Mouse (Mus musculus) liver, embryonic 12.5 days (tissue): ENCODE measurements around the gene Rpl28. TPM values are rescaled to one million over a fixed set of nuclear protein-coding genes. Genes with fewer than 3 reads are reported as not detected.
A peak's percentile ranks its signal among the peaks of the same experiment; 100 is the strongest.
"Not testable (repeated sequence)": the region's sequence is repeated elsewhere in the genome, so short reads cannot be mapped to it uniquely, and the experiment has no call there.

Experiments
- ATAC-seq: fragments of 200-750 bp; cut with Nextera tagmentation; 2 replicates; pipeline ENCODE4 v1.8.0; 2017; ENCODE audit warnings: moderate number of reproducible peaks, mild to moderate bottlenecking, moderate library complexity
- H3K27ac ChIP-seq: fragments of 300-500 bp; sonication (generic); 2 replicates; pipeline ENCODE4 v1.5.1; 2016; ENCODE audit warnings: mild to moderate bottlenecking
- H3K27me3 ChIP-seq: fragments of 300-500 bp; sonication (generic); replicated peaks from 2 replicates; pipeline ENCODE4 v1.6.1; 2016; ENCODE audit warnings: mild to moderate bottlenecking, moderate library complexity
- H3K36me3 ChIP-seq: fragments of 300-500 bp; sonication (generic); 2 replicates; pipeline ENCODE4 v1.6.1; 2016; ENCODE audit warnings: mild to moderate bottlenecking, moderate library complexity
- H3K4me1 ChIP-seq: fragments of 300-500 bp; sonication (generic); 2 replicates; pipeline ENCODE4 v1.6.1; 2016
- H3K4me2 ChIP-seq: fragments of 300-500 bp; sonication (generic); 2 replicates; pipeline ENCODE4 v1.6.1; 2016; ENCODE audit warnings: mild to moderate bottlenecking, moderate library complexity
- H3K4me3 ChIP-seq: fragments of 300-500 bp; sonication (generic); 2 replicates; pipeline ENCODE4 v1.5.1; 2016; ENCODE audit warnings: mild to moderate bottlenecking, moderate library complexity
- H3K9ac ChIP-seq: fragments of 300-500 bp; sonication (generic); 2 replicates; pipeline ENCODE4 v1.6.1; 2016; ENCODE audit warnings: mild to moderate bottlenecking, moderate library complexity
- H3K9me3 ChIP-seq: fragments of 300-500 bp; sonication (generic); replicated peaks from 2 replicates; pipeline ENCODE4 v1.6.1; 2016; ENCODE audit warnings: mild to moderate bottlenecking, moderate library complexity
- WGBS: fragments of 180-500 bp; shearing (Covaris S2); methylation state at CpG from one replicate; pipeline ENCODE4 v1.1.7; 2016; ENCODE audit not compliant: insufficient replicate concordance; 5-methylcytosine and 5-hydroxymethylcytosine counted together
- polyA plus RNA-seq: library from polyadenylated mRNA; unstranded; fragments of >200 nt; fragmentation: Nextera tagmentation; extraction: Ambion mirVana; gene quantifications from 2 replicates; pipeline ENCODE4 v1.2.1, GENCODE M21; 2016

Gene Rpl28
- polyA plus RNA-seq, 1 experiment from 2014 or later: 413 TPM

DNA sequence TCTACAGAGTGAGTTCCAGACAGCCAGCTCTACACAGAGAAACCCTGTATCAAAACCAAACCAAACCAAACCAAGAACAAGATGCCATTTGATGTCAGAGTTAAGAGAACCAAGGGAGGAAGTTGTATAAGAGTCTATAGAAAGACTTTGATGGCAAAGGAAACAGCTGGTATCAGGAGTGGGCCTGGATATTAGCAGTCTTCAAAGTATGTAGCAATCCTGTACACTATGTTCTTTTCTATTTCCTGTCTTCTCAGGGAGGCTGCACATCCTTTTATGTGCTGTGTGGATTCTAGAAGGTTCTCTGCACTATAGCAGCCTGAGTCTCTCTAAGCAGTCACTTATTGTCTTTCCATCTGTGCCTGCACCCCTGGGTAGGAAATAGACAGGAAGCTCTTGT lies 23.9 kb downstream of the Rpl28 start:
- no peak overlapping the region for H3K4me3 ChIP-seq
- H3K9me3 ChIP-seq: no peaks in the 10 kb centered on the region
- H3K9ac ChIP-seq: no peak overlapping the region
- H3K4me1 ChIP-seq: peaks cover 7% of the 10 kb centered on the region
- peaks cover 11% of the 10 kb centered on the region for H3K27me3 ChIP-seq
- H3K36me3 ChIP-seq: no peaks in the 10 kb centered on the region; the same call in 1 of the 2 replicates
- H3K4me2 ChIP-seq: no peak overlapping the region
- ATAC-seq: no peak
- no peak overlapping the region for H3K27ac ChIP-seq

DNA sequence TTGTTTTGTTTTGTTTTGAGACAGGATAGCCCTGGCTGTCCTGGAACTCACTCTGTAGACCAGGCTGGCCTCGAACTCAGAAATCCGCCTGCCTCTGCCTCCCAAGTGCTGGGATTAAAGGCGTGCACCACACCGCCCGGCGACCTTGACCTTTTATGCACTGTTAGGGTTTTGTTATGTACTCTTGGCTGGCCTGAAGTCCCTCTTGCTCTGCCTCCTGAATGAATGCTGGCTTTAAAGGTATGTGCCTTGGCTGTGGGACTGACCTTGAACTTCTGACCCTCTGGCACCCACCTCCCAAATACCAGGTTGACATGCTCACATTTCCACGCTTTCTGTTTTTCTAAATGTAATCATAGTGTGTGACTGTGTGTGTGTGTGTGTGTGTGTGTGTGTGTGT lies 28.3 kb downstream of the Rpl28 start:
- peaks cover 23% of the 10 kb centered on the region for H3K27me3 ChIP-seq
- H3K4me3 ChIP-seq, H3K4me2 ChIP-seq, ATAC-seq, H3K4me1 ChIP-seq, H3K9me3 ChIP-seq, H3K27ac ChIP-seq, H3K36me3 ChIP-seq, H3K9ac ChIP-seq: not testable (repeated sequence)
- WGBS: 74% methylated on average over 7 of the region's 7 CpGs

DNA sequence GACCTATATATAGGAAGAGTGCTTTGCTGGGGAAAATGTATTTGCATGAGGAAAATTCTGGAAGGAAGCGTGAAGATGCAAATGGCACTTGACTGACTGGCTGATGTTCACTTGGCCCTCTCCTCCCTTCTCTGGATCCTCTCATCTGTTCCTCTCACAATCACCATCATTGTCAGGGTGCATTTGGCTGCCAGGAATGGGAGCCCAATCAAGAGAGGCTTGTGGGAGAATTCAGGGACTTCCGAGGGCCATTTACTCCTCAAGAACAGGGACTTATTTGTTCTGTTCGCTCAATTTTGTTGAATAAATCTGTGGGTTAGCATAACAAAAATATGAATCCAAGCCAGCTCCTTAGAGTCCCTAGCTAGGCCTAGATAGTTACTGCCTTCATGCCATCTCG lies 29.0 kb downstream of the Rpl28 start:
- Histone ChIP-seq H3K36me3 (no peaks in the 10 kb centered on the region), H3K4me2 (no peak overlapping the region), H3K4me1 (peaks cover 8% of the 10 kb centered on the region), H3K4me3 (no peak overlapping the region), H3K27ac (no peak overlapping the region), H3K9me3 (no peaks in the 10 kb centered on the region), H3K9ac (no peak overlapping the region), H3K27me3 (peaks cover 30% of the 10 kb centered on the region)
- 75% methylated on average over 4 of the region's 4 CpGs for WGBS
- no peak for ATAC-seq

DNA sequence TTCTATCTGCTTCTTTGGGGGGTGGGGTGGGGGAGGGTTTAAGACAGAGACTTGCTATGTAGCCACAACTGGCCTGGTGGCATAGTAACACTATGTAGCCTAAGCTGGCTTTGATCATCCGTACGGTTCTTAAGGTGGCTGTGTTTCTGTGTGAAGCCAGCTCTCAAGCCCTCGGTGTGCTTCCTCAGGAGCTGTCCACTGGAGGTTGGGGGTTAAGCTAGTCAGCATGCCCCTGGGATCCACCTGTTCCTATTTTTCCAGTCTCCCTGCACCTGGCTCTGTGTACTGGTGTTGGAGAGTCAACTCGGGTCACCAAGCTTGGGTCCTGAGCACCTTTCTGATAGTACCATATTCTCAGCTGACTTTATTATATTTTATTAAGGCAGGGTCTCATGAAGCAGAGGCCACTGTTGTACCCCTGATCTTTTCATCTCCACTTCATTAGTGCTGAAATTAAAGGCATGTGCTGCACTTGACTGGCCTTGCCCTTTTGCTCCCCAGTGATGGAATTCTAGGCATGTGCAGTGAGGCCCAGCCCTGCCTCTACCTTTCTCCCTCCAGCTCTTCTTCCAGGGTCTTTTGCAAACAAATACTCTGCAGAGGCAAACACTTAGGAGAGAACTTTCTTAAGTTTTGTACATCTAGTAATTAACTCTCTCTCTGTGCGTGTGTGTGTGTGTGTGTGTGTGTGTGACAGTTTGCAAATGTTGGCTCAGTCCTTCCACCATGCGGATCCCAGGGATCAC lies 29.7 kb downstream of the Rpl28 start:
- Histone ChIP-seq H3K27ac (no peak overlapping the region), H3K27me3 (peaks cover 29% of the 10 kb centered on the region), H3K9me3 (no peaks in the 10 kb centered on the region), H3K4me3 (no peak overlapping the region), H3K4me2 (no peak overlapping the region), H3K4me1 (peaks cover 8% of the 10 kb centered on the region), H3K36me3 (no peaks in the 10 kb centered on the region), H3K9ac (no peak overlapping the region)
- 60% methylated on average over 6 of the region's 6 CpGs for WGBS
- ATAC-seq: no peak

DNA sequence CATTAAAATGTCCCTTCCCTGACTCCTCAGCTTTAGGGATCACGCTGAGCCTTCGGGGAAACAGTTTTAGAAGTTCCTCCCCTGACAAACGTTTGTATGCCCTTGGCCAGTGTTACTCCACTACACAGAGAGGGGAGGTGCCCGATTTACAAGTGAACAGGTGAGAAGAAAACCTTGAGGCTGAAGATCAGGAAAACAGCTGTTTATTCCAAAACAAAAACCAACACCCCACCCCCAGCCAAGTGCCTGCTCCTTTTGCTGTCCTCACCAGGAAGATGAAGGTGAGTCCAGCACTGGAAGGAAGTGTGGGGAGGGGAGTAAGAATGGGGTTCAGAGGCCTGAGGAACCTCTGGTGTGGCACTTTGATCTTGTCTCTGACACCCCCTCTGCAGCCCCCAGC lies 32.7 kb downstream of the Rpl28 start:
- peaks cover 8% of the 10 kb centered on the region for H3K4me1 ChIP-seq
- H3K9ac ChIP-seq: no peak overlapping the region
- WGBS: 36% methylated on average over 4 of the region's 4 CpGs
- ATAC-seq: no peak
- H3K27ac ChIP-seq: no peak overlapping the region
- H3K4me3 ChIP-seq: no peak overlapping the region
- peaks cover 41% of the 10 kb centered on the region for H3K27me3 ChIP-seq
- no peak overlapping the region for H3K4me2 ChIP-seq
- H3K36me3 ChIP-seq: no peaks in the 10 kb centered on the region
- no peaks in the 10 kb centered on the region for H3K9me3 ChIP-seq

DNA sequence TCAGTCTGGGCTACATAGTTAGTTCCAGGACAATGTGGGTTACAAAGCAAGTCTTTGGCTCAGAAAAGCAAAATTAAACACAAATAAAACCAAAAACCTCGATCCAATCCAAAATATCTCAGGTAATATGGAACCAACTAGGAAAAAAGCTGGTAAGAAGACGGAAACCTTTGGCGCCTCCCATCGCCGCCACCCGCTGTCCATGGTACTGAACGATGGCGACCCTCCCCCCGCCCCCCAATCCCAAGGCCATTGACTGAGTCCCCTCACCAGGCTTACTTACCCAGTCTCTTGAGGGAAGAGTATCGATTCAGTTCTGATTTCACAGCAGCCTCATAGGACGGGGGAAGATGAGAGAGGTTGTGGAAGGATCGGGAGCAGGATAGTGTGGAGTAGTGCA lies 37.8 kb downstream of the Rpl28 start:
- ATAC-seq: no peak
- H3K4me3 ChIP-seq: no peak overlapping the region
- 5% methylated on average over 12 of the region's 12 CpGs for WGBS
- no peaks in the 10 kb centered on the region for H3K36me3 ChIP-seq
- no peaks in the 10 kb centered on the region for H3K9me3 ChIP-seq
- H3K9ac ChIP-seq: no peak overlapping the region
- no peak overlapping the region for H3K4me2 ChIP-seq
- H3K27ac ChIP-seq: no peak overlapping the region
- H3K27me3 ChIP-seq: peaks cover 77% of the 10 kb centered on the region
- H3K4me1 ChIP-seq: no peaks in the 10 kb centered on the region

DNA sequence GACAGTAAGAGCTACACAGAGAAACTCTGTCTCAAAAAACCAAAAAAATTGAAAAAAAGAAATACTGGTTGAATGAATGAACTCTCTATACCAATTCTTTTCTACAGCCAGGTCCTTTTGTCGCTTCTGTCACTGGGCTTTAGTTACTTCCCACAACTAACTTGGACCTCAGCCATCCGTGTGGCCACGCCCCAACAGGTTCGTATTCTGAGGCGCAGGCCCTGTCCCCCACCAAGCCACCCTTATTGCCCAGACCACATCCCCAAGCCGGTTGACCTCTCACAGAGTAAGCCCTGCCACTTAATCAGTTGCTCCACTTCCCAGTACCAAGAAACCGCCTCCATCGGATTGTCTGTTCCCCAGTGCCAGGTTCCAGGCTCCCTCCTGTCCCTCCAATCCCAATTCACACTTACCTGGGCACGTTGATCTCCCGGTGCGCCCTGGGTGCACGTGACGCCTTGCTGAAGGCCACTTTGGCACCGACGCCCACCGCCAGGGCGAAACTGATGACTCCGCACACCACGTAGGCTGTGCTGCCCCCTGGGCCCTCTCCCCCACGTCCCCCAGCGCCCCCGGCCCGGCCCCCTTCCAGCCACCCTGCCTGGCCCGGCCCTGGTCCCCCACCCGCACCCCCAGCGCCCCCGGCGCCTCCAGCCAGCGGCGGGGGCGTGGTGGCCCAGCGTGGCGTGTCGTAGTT lies 43.1 kb downstream of the Rpl28 start:
- H3K9ac ChIP-seq: no peak overlapping the region
- peaks cover 94% of the 10 kb centered on the region for H3K27me3 ChIP-seq
- peaks cover 7% of the 10 kb centered on the region; the same call in 1 of the 2 replicates for H3K4me1 ChIP-seq
- no peaks in the 10 kb centered on the region for H3K9me3 ChIP-seq
- H3K4me3 ChIP-seq: peak overlapping the region; percentile 45
- H3K4me2 ChIP-seq: peak overlapping the region; percentile 68
- no peak overlapping the region for H3K27ac ChIP-seq
- no peaks in the 10 kb centered on the region for H3K36me3 ChIP-seq
- WGBS: 8% methylated on average over 33 of the region's 34 CpGs
- ATAC-seq: no peak

DNA sequence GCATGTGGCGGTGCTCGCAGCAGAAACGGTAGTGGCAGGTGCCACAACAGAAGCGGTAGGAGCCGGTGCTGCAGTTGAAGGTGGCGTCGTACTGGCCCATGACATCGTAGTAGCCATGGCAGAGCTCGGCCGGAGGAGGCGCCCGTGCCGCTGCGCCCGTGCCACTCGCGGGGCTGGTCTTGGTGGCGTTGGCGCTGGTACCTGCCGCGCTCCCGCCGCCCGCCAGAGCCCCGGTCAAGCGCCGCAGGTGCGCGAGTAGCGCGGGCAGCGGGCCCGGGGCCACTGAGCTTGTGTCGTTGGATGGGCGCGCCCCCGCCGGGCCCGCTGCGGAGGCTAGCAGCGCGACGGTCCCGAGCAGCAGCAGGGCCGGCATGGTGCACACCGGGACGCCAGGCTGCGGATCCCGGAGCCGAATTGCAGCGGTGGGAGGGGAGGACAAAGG lies 43.7 kb downstream of the Rpl28 start:
- peaks cover 94% of the 10 kb centered on the region for H3K27me3 ChIP-seq
- H3K36me3 ChIP-seq: no peaks in the 10 kb centered on the region
- H3K9ac ChIP-seq: no peak overlapping the region
- H3K4me3 ChIP-seq: peak overlapping the region; percentile 45
- no peaks in the 10 kb centered on the region for H3K9me3 ChIP-seq
- H3K4me2 ChIP-seq: peak overlapping the region; percentile 68
- ATAC-seq: peak; percentile 37; the same call in 1 of the 2 replicates
- H3K27ac ChIP-seq: no peak overlapping the region
- H3K4me1 ChIP-seq: peaks cover 7% of the 10 kb centered on the region; the same call in 1 of the 2 replicates
- WGBS: under 1% methylated on average over 51 of the region's 51 CpGs

DNA sequence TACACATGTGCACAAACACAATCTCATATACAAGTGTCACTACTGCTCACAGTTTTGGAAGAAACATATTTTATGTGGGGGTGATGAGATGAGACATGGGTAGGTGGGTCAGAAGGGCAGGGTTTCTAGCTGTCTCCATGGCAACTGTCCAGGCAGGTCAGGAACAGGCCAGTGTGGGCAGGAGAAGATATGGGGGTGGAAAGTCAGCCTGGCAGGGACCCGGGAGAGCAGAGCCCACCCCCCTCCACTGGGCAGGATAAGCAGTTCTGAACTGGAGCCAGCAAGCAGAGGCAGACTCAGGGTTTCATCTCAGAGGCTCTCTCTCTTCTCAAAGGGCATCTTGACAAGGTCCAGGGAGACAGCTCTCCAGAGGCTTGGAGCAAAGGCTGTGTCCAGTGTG lies 45.0 kb downstream of the Rpl28 start:
- Histone ChIP-seq H3K9me3 (no peaks in the 10 kb centered on the region), H3K27ac (no peak overlapping the region), H3K9ac (no peak overlapping the region), H3K4me3 (no peak overlapping the region), H3K4me1 (peaks cover 7% of the 10 kb centered on the region; the same call in 1 of the 2 replicates), H3K4me2 (no peak overlapping the region), H3K27me3 (peaks cover 97% of the 10 kb centered on the region), H3K36me3 (no peaks in the 10 kb centered on the region)
- ATAC-seq: no peak; the same call in 1 of the 2 replicates
- 14% methylated on average over 1 of the region's 1 CpGs for WGBS

DNA sequence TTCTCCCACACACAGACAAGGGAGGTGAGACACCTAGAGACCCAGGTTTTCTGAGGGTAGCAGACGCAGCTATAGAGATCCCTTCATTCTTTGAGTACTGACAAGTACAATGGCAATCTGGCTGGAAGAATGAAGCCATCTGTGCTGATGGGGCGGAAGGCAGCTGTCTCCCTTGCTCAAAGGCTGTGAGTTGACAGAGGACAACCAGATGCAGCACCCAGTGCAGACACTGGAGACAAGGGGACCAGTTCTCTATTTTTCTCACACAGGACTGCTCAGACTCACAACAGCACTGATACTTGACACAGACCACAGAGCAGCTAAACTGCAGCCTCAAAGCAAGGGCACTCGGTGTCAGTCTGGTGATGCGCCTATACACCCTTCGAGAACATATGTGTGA lies 49.4 kb downstream of the Rpl28 start:
- H3K9me3 ChIP-seq: no peaks in the 10 kb centered on the region
- H3K9ac ChIP-seq: no peak overlapping the region
- H3K4me2 ChIP-seq: no peak overlapping the region
- no peak overlapping the region for H3K4me3 ChIP-seq
- no peak for ATAC-seq
- no peak overlapping the region for H3K27ac ChIP-seq
- 49% methylated on average over 5 of the region's 5 CpGs for WGBS
- H3K27me3 ChIP-seq: peaks cover 99% of the 10 kb centered on the region
- no peaks in the 10 kb centered on the region for H3K36me3 ChIP-seq
- H3K4me1 ChIP-seq: 0 out of 2 replicates have a peak, but pooled peaks cover 7% of the 10 kb centered on the region

DNA sequence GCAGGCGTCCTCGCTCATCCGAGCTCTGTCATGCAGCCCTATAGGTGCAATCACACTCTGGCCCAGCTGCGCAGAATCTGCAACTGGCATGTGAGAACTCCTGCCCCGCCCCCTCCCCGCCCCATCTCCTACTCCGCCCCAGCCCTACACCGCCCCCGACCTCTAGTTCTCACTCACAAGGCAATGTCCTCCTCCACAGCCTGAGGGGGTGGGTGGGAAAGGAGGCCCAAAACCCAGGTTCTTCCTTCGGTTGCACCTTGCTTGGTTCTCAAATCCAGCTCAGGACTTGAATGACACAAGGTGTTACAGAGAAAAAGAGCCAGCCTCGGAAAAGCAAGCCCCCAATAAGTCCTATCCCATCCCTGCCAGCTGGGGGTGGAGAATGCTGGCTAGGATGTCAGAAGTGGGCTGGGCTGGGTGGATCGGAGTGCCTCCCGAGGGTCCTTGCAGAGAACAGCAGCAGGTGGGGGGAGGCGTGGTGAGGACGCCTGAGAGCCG lies 50.0 kb downstream of the Rpl28 start:
- 0 out of 2 replicates have a peak overlapping the region, but pooled peaks have one; percentile 12 for H3K4me2 ChIP-seq
- peaks cover 99% of the 10 kb centered on the region for H3K27me3 ChIP-seq
- H3K4me1 ChIP-seq: 0 out of 2 replicates have a peak, but pooled peaks cover 7% of the 10 kb centered on the region
- H3K4me3 ChIP-seq: no peak overlapping the region
- 2% methylated on average over 16 of the region's 16 CpGs for WGBS
- no peaks in the 10 kb centered on the region for H3K9me3 ChIP-seq
- no peak overlapping the region for H3K9ac ChIP-seq
- ATAC-seq: no peak
- H3K36me3 ChIP-seq: no peaks in the 10 kb centered on the region
- H3K27ac ChIP-seq: no peak overlapping the region

DNA sequence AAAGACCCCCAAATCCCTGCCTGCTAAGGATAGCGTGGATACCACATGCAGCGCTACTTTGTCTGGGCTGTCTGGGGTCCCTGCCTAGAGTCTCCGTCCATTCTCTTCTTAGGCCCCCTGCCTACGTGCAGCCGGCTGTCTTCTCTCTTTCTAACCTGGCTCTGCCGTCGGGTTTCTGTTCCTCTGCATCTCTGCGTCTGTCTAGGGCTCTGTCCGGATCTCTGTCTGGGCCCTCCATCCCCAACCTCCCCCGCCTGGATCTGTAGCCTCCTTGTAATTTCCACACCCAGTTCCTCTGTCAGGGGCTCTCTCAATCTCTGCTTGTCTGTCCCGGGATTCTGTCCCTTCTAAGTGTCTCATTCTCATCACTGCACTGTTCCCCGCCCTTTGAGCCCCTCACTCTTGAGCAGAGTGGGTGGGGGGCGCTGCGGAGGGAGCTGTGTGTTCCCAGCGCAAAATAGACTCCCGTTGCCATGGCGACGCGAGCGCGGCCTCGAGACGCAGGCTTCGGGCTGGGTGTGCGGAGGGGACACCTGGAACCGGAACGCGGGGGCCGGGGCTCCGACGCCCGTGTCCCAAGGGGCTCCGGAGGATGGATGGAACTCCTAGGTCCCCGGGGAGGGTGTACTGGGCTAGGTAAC lies 51.0 kb downstream of the Rpl28 start:
- Histone ChIP-seq H3K27me3 (peaks cover 97% of the 10 kb centered on the region), H3K4me2 (peak overlapping the region; percentile 57), H3K9me3 (no peaks in the 10 kb centered on the region), H3K4me3 (0 out of 2 replicates have a peak overlapping the region, but pooled peaks have one; percentile 27), H3K9ac (no peak overlapping the region), H3K27ac (no peak overlapping the region), H3K4me1 (0 out of 2 replicates have a peak, but pooled peaks cover 7% of the 10 kb centered on the region), H3K36me3 (no peaks in the 10 kb centered on the region)
- WGBS: 4% methylated on average over 34 of the region's 34 CpGs
- no peak for ATAC-seq
